Mouse (Mus musculus): ENCODE measurements at regions not wholly inside any gene's neighbourhood (a gene's known extent, or its start where the extent isn't known, plus 50 kb on each side); places are given as distances from the start of the nearest gene placed in this dataset.

GRCm38 (mm10) chr10:66813850-66814564 lies 281.9 kb upstream of the Jmjd1c start:
- 11% methylated on average over 15 of the region's 15 CpGs for WGBS
- ATAC-seq (ENCODE audit: insufficient read depth, low FRiP score, low read depth) = peak; percentile 60; the same call in 1 of the 2 replicates
- Histone ChIP-seq H3K4me1 (peaks cover 4% of the 10 kb centered on the region; the same call in 1 of the 2 replicates), H3K9me3 (no peaks in the 10 kb centered on the region), H3K36me3 (no peaks in the 10 kb centered on the region), H3K4me2 (peak overlapping the region; percentile 46), H3K27ac (peak overlapping the region; percentile 26; the same call in 1 of the 2 replicates), H3K4me3 (replicated peaks) (no peak overlapping the region), H3K27me3 (replicated peaks) (0 out of 2 replicates have a peak, but pooled peaks cover 3% of the 10 kb centered on the region), H3K9ac (no peak overlapping the region)

- Histone ChIP-seq H3K4me1 (peaks cover 4% of the 10 kb centered on the region; the same call in 1 of the 2 replicates), H3K4me3 (replicated peaks) (no peak overlapping the region), H3K4me2 (peak overlapping the region; percentile 46), H3K9ac (no peak overlapping the region), H3K36me3 (no peaks in the 10 kb centered on the region), H3K27ac (peak overlapping the region; percentile 26; the same call in 1 of the 2 replicates), H3K9me3 (no peaks in the 10 kb centered on the region), H3K27me3 (replicated peaks) (0 out of 2 replicates have a peak, but pooled peaks cover 3% of the 10 kb centered on the region)
- ATAC-seq (ENCODE audit: insufficient read depth, low FRiP score, low read depth) = peak; percentile 80
- WGBS = 9% methylated on average over 16 of the region's 16 CpGs
These were observed 281.2 kb upstream of the Jmjd1c start for GRCm38 (mm10) chr10:66814565-66815201.

GRCm38 (mm10) chr10:66815951-66816350 lies 280.0 kb upstream of the Jmjd1c start:
- H3K4me2 ChIP-seq = no peak overlapping the region
- H3K27ac ChIP-seq = no peak overlapping the region
- H3K27me3 ChIP-seq (replicated peaks) = 0 out of 2 replicates have a peak, but pooled peaks cover 3% of the 10 kb centered on the region
- H3K4me3 ChIP-seq (replicated peaks) = no peak overlapping the region
- ATAC-seq (ENCODE audit: insufficient read depth, low FRiP score, low read depth) = no peak
- peaks cover 4% of the 10 kb centered on the region; the same call in 1 of the 2 replicates for H3K4me1 ChIP-seq
- H3K9ac ChIP-seq = no peak overlapping the region
- H3K36me3 ChIP-seq = no peaks in the 10 kb centered on the region
- no peaks in the 10 kb centered on the region for H3K9me3 ChIP-seq
- 70% methylated on average over 4 of the region's 4 CpGs for WGBS

GRCm38 (mm10) chr10:66816776-66817175 lies 279.1 kb upstream of the Jmjd1c start:
- Histone ChIP-seq H3K4me2 (no peak overlapping the region), H3K27me3 (replicated peaks) (0 out of 2 replicates have a peak, but pooled peaks cover 3% of the 10 kb centered on the region), H3K4me1 (peaks cover 4% of the 10 kb centered on the region; the same call in 1 of the 2 replicates), H3K4me3 (replicated peaks) (no peak overlapping the region), H3K9ac (no peak overlapping the region), H3K36me3 (no peaks in the 10 kb centered on the region), H3K27ac (no peak overlapping the region), H3K9me3 (no peaks in the 10 kb centered on the region)
- 86% methylated on average over 13 of the region's 13 CpGs for WGBS
- no peak for ATAC-seq (ENCODE audit: insufficient read depth, low FRiP score, low read depth)

GRCm38 (mm10) chr10:66817876-66818275 lies 278.0 kb upstream of the Jmjd1c start:
- Histone ChIP-seq H3K9me3 (no peaks in the 10 kb centered on the region), H3K9ac (no peak overlapping the region), H3K4me2 (no peak overlapping the region), H3K4me1 (peaks cover 4% of the 10 kb centered on the region; the same call in 1 of the 2 replicates), H3K36me3 (no peaks in the 10 kb centered on the region), H3K27me3 (replicated peaks) (0 out of 2 replicates have a peak, but pooled peaks cover 3% of the 10 kb centered on the region), H3K4me3 (replicated peaks) (no peak overlapping the region), H3K27ac (no peak overlapping the region)
- WGBS = 61% methylated on average over 7 of the region's 7 CpGs
- no peak for ATAC-seq (ENCODE audit: insufficient read depth, low FRiP score, low read depth)

- 81% methylated on average over 8 of the region's 8 CpGs for WGBS
- Histone ChIP-seq H3K36me3 (no peaks in the 10 kb centered on the region), H3K4me1 (0 out of 2 replicates have a peak, but pooled peaks cover 4% of the 10 kb centered on the region), H3K4me3 (replicated peaks) (no peak overlapping the region), H3K9ac (no peak overlapping the region), H3K27ac (no peak overlapping the region), H3K27me3 (replicated peaks) (no peaks in the 10 kb centered on the region), H3K4me2 (no peak overlapping the region), H3K9me3 (no peaks in the 10 kb centered on the region)
- no peak for ATAC-seq (ENCODE audit: insufficient read depth, low FRiP score, low read depth)
These were observed 276.4 kb upstream of the Jmjd1c start for GRCm38 (mm10) chr10:66819517-66819916.

GRCm38 (mm10) chr10:66825737-66826136 lies 270.2 kb upstream of the Jmjd1c start:
- Histone ChIP-seq H3K9me3 (no peaks in the 10 kb centered on the region), H3K9ac (no peak overlapping the region), H3K4me2 (no peak overlapping the region), H3K4me3 (replicated peaks) (no peak overlapping the region), H3K27me3 (replicated peaks) (no peaks in the 10 kb centered on the region), H3K4me1 (no peaks in the 10 kb centered on the region), H3K36me3 (no peaks in the 10 kb centered on the region), H3K27ac (no peak overlapping the region)
- 79% methylated on average over 3 of the region's 3 CpGs for WGBS
- ATAC-seq (ENCODE audit: insufficient read depth, low FRiP score, low read depth) = no peak

GRCm38 (mm10) chr10:66826327-66826726 lies 269.6 kb upstream of the Jmjd1c start:
- no peak overlapping the region for H3K27ac ChIP-seq
- 70% methylated on average over 3 of the region's 3 CpGs for WGBS
- H3K27me3 ChIP-seq (replicated peaks) = no peaks in the 10 kb centered on the region
- H3K4me2 ChIP-seq = no peak overlapping the region
- ATAC-seq (ENCODE audit: insufficient read depth, low FRiP score, low read depth) = no peak
- no peak overlapping the region for H3K9ac ChIP-seq
- H3K36me3 ChIP-seq = no peaks in the 10 kb centered on the region
- no peaks in the 10 kb centered on the region for H3K9me3 ChIP-seq
- no peak overlapping the region for H3K4me3 ChIP-seq (replicated peaks)
- no peaks in the 10 kb centered on the region for H3K4me1 ChIP-seq

- ATAC-seq (ENCODE audit: insufficient read depth, low FRiP score, low read depth) = no peak
- 68% methylated on average over 4 of the region's 4 CpGs for WGBS
- Histone ChIP-seq H3K9ac (no peak overlapping the region), H3K4me3 (replicated peaks) (no peak overlapping the region), H3K36me3 (no peaks in the 10 kb centered on the region), H3K4me2 (no peak overlapping the region), H3K4me1 (no peaks in the 10 kb centered on the region), H3K27me3 (replicated peaks) (no peaks in the 10 kb centered on the region), H3K9me3 (no peaks in the 10 kb centered on the region), H3K27ac (no peak overlapping the region)
These were observed 261.0 kb upstream of the Jmjd1c start for GRCm38 (mm10) chr10:66834974-66835373.

GRCm38 (mm10) chr10:66839058-66839457 lies 256.9 kb upstream of the Jmjd1c start:
- ATAC-seq (ENCODE audit: insufficient read depth, low FRiP score, low read depth) = no peak
- Histone ChIP-seq H3K4me3 (replicated peaks) (no peak overlapping the region), H3K27me3 (replicated peaks) (no peaks in the 10 kb centered on the region), H3K9me3 (no peaks in the 10 kb centered on the region), H3K4me2 (no peak overlapping the region), H3K27ac (no peak overlapping the region), H3K4me1 (no peaks in the 10 kb centered on the region), H3K36me3 (no peaks in the 10 kb centered on the region), H3K9ac (no peak overlapping the region)
- 47% methylated on average over 9 of the region's 9 CpGs for WGBS

GRCm38 (mm10) chr10:66843258-66843657 lies 252.7 kb upstream of the Jmjd1c start:
- Histone ChIP-seq H3K9ac (no peak overlapping the region), H3K4me2 (no peak overlapping the region), H3K27ac (no peak overlapping the region), H3K27me3 (replicated peaks) (no peaks in the 10 kb centered on the region), H3K36me3 (no peaks in the 10 kb centered on the region), H3K4me1 (no peaks in the 10 kb centered on the region), H3K4me3 (replicated peaks) (no peak overlapping the region), H3K9me3 (no peaks in the 10 kb centered on the region)
- ATAC-seq (ENCODE audit: insufficient read depth, low FRiP score, low read depth) = no peak
- 64% methylated on average over 2 of the region's 2 CpGs for WGBS

- Histone ChIP-seq H3K4me3 (replicated peaks) (no peak overlapping the region), H3K27ac (no peak overlapping the region), H3K9ac (no peak overlapping the region), H3K4me2 (no peak overlapping the region), H3K4me1 (no peaks in the 10 kb centered on the region), H3K9me3 (no peaks in the 10 kb centered on the region), H3K36me3 (no peaks in the 10 kb centered on the region), H3K27me3 (replicated peaks) (no peaks in the 10 kb centered on the region)
- WGBS = 80% methylated on average over 5 of the region's 5 CpGs
- no peak for ATAC-seq (ENCODE audit: insufficient read depth, low FRiP score, low read depth)
These were observed 247.1 kb upstream of the Jmjd1c start for GRCm38 (mm10) chr10:66848778-66849177.
